Mouse (Mus musculus): ENCODE measurements at regions not wholly inside any gene's neighbourhood (a gene's known extent, or its start where the extent isn't known, plus 50 kb on each side); places are given as distances from the start of the nearest gene placed in this dataset.
"Not testable (repeated sequence)": the region's sequence is repeated elsewhere in the genome, so short reads cannot be mapped to it uniquely, and the experiment has no call there.

DNA sequence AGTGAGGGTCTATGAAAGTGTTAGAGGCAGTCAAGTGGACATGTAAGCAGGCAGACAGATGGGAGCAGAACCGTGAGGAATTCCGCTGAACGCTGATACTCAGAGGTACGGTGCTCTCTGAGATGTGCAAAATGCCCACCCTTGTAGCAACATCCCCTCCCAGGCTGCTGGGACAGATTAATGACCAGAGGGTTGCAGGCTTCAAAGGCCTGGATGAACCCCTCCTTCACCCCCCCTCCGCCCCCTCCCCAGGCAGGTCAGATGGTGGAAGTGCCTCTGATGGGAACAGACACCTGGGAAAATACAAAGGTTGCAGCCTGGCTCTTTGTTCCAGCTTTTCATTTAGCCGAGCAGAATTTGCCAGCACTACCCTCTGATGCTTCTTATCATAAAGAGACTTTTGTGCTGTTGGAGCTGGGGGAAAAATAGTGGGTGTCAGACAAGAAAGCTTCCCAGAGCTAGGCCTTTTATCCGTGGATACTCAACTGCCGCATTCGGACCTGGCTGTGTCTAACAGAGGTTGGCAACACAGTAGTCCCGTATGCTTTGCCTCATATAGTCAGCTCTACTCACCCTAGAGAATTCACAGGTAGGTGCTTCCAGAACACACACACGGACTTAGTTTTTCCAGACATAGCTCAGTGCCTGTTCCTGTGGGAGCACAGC, 111.2 kb upstream of the Ranbp3l start:
- no peaks in the 10 kb centered on the region for H3K27me3 ChIP-seq (replicated peaks)
- H3K4me3 ChIP-seq, result no peak overlapping the region
- H3K9ac ChIP-seq, result no peak overlapping the region
- no peak overlapping the region for H3K4me2 ChIP-seq
- no peaks in the 10 kb centered on the region for H3K4me1 ChIP-seq
- H3K9me3 ChIP-seq (replicated peaks), result no peaks in the 10 kb centered on the region; the same call in 1 of the 2 replicates
- H3K27ac ChIP-seq, result no peak overlapping the region
- WGBS (ENCODE audit: insufficient replicate concordance), result 71% methylated on average over 11 of the region's 11 CpGs
- no peaks in the 10 kb centered on the region for H3K36me3 ChIP-seq
- ATAC-seq, result no peak

DNA sequence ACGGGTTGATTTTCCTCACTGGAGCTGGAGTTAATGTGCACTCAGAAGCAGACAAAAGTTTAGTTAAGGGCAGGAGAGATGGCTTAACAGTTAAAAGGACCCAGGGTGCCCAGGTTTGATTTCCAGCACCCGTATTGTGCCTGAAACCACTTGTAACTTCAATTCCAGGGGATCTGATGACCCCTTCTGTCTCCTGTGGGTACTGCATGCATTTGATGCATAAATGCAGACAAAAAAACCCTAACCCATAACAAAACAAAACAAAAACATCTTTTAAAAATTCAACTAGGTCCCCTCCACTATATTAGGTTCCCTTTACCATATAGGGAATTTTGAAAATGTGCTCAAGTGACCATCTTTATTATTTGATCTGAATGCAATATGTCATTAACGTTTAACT, 112.2 kb upstream of the Ranbp3l start:
- no peak for ATAC-seq
- H3K9me3 ChIP-seq (replicated peaks), result no peaks in the 10 kb centered on the region; the same call in 1 of the 2 replicates

GRCm38 (mm10) chr15:8854336-8854735, 113.4 kb upstream of the Ranbp3l start:
- no peaks in the 10 kb centered on the region; the same call in 1 of the 2 replicates for H3K9me3 ChIP-seq (replicated peaks)
- no peaks in the 10 kb centered on the region for H3K4me1 ChIP-seq
- H3K4me2 ChIP-seq, result no peak overlapping the region
- H3K36me3 ChIP-seq, result no peaks in the 10 kb centered on the region
- ATAC-seq, result no peak
- no peak overlapping the region for H3K9ac ChIP-seq
- WGBS (ENCODE audit: insufficient replicate concordance), result 77% methylated on average over 7 of the region's 7 CpGs
- H3K27ac ChIP-seq, result no peak overlapping the region
- H3K27me3 ChIP-seq (replicated peaks), result no peaks in the 10 kb centered on the region
- H3K4me3 ChIP-seq, result no peak overlapping the region

More for the DNA sequence above, 112.2 kb upstream of the Ranbp3l start:
- H3K4me1 ChIP-seq, result no peaks in the 10 kb centered on the region
- H3K9ac ChIP-seq, result no peak overlapping the region
- H3K4me3 ChIP-seq, result no peak overlapping the region
- no peaks in the 10 kb centered on the region for H3K36me3 ChIP-seq
- no peak overlapping the region for H3K4me2 ChIP-seq
- no peaks in the 10 kb centered on the region for H3K27me3 ChIP-seq (replicated peaks)
- 81% methylated on average over 3 of the region's 3 CpGs for WGBS (ENCODE audit: insufficient replicate concordance)
- no peak overlapping the region for H3K27ac ChIP-seq

DNA sequence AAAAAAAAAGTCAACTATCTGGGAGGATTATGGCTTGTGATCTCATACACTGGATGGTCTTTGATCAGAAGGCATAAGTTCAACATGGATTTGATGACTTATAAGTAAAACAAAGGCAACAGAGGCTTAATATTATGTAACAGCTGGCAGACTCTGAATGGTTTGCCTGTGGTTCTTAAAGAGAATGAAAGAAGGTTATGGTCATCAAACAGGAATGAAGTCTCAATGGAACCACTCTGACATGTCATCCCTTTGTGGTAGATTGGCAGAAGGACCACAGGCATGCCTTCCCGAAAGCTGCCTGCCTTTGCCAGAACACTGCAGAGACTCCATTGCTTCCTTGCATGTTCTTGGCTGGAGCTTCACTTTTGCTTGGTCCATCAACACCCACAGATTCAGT, 116.8 kb upstream of the Ranbp3l start:
- H3K4me2 ChIP-seq, result no peak overlapping the region
- H3K27me3 ChIP-seq (replicated peaks), result no peaks in the 10 kb centered on the region
- H3K9me3 ChIP-seq (replicated peaks), result no peaks in the 10 kb centered on the region; the same call in 1 of the 2 replicates
- no peak overlapping the region for H3K9ac ChIP-seq
- H3K36me3 ChIP-seq, result no peaks in the 10 kb centered on the region
- no peak overlapping the region for H3K27ac ChIP-seq
- ATAC-seq, result no peak
- 81% methylated on average over 1 of the region's 1 CpGs for WGBS (ENCODE audit: insufficient replicate concordance)
- H3K4me3 ChIP-seq, result no peak overlapping the region
- H3K4me1 ChIP-seq, result no peaks in the 10 kb centered on the region

- Histone ChIP-seq H3K9me3 (replicated peaks) (no peaks in the 10 kb centered on the region), H3K27ac (no peak overlapping the region), H3K27me3 (replicated peaks) (no peaks in the 10 kb centered on the region), H3K36me3 (no peaks in the 10 kb centered on the region), H3K4me2 (no peak overlapping the region), H3K4me1 (no peaks in the 10 kb centered on the region), H3K4me3 (no peak overlapping the region), H3K9ac (no peak overlapping the region)
- no peak for ATAC-seq
- 62% methylated on average over 5 of the region's 5 CpGs for WGBS (ENCODE audit: insufficient replicate concordance)
These were observed 118.3 kb upstream of the Ranbp3l start for GRCm38 (mm10) chr15:8849413-8849812.

- H3K4me3 ChIP-seq, result no peak overlapping the region
- H3K27ac ChIP-seq, result no peak overlapping the region
- no peak overlapping the region for H3K4me2 ChIP-seq
- H3K9me3 ChIP-seq (replicated peaks), result no peaks in the 10 kb centered on the region
- no peaks in the 10 kb centered on the region for H3K4me1 ChIP-seq
- ATAC-seq, result no peak
- WGBS (ENCODE audit: insufficient replicate concordance), result 35% methylated on average over 9 of the region's 9 CpGs
- H3K27me3 ChIP-seq (replicated peaks), result no peaks in the 10 kb centered on the region
- no peaks in the 10 kb centered on the region for H3K36me3 ChIP-seq
- H3K9ac ChIP-seq, result no peak overlapping the region
These were observed 125.6 kb upstream of the Ranbp3l start for GRCm38 (mm10) chr15:8842129-8842528.

DNA sequence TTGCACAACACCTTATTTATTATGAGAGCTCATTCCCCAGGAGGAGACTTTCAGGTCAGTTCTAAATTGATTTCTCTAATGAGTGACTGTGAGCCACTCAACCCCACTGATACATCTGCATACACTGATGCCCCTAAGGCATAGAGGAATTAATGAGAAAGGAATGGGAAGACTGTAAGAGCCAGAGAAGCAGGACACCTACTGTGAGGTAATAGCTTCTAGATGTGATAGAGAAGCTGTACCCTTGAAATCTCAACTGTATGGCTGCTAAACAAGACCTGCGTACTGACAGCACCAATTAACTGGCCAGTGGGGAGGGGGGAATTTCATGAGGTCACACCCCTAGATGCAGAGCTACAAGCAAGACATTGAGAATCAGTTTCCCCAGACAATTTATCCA, 128.3 kb upstream of the Ranbp3l start:
- Histone ChIP-seq H3K4me1 (no peaks in the 10 kb centered on the region), H3K4me2 (no peak overlapping the region), H3K27me3 (replicated peaks) (no peaks in the 10 kb centered on the region), H3K9me3 (replicated peaks) (no peaks in the 10 kb centered on the region), H3K4me3 (no peak overlapping the region), H3K36me3 (no peaks in the 10 kb centered on the region), H3K27ac (no peak overlapping the region), H3K9ac (no peak overlapping the region)
- WGBS (ENCODE audit: insufficient replicate concordance), result 75% methylated on average over 1 of the region's 1 CpGs
- ATAC-seq, result no peak

- ATAC-seq, result no peak
- Histone ChIP-seq H3K4me2 (no peak overlapping the region), H3K9me3 (replicated peaks) (no peaks in the 10 kb centered on the region), H3K4me1 (no peaks in the 10 kb centered on the region), H3K27ac (no peak overlapping the region), H3K27me3 (replicated peaks) (no peaks in the 10 kb centered on the region), H3K36me3 (no peaks in the 10 kb centered on the region), H3K9ac (no peak overlapping the region), H3K4me3 (no peak overlapping the region)
- 81% methylated on average over 4 of the region's 4 CpGs for WGBS (ENCODE audit: insufficient replicate concordance)
These were observed 123.6 kb upstream of the Slc1a3 start for GRCm38 (mm10) chr15:8834151-8834550.

- no peak overlapping the region for H3K9ac ChIP-seq
- no peaks in the 10 kb centered on the region for H3K4me1 ChIP-seq
- WGBS (ENCODE audit: insufficient replicate concordance), result 70% methylated on average over 1 of the region's 1 CpGs
- H3K27me3 ChIP-seq (replicated peaks), result no peaks in the 10 kb centered on the region
- H3K27ac ChIP-seq, result no peak overlapping the region
- no peak overlapping the region for H3K4me2 ChIP-seq
- H3K36me3 ChIP-seq, result no peaks in the 10 kb centered on the region
- ATAC-seq, result no peak
- no peaks in the 10 kb centered on the region for H3K9me3 ChIP-seq (replicated peaks)
- no peak overlapping the region for H3K4me3 ChIP-seq
These were observed 122.4 kb upstream of the Slc1a3 start for GRCm38 (mm10) chr15:8832970-8833369.

DNA sequence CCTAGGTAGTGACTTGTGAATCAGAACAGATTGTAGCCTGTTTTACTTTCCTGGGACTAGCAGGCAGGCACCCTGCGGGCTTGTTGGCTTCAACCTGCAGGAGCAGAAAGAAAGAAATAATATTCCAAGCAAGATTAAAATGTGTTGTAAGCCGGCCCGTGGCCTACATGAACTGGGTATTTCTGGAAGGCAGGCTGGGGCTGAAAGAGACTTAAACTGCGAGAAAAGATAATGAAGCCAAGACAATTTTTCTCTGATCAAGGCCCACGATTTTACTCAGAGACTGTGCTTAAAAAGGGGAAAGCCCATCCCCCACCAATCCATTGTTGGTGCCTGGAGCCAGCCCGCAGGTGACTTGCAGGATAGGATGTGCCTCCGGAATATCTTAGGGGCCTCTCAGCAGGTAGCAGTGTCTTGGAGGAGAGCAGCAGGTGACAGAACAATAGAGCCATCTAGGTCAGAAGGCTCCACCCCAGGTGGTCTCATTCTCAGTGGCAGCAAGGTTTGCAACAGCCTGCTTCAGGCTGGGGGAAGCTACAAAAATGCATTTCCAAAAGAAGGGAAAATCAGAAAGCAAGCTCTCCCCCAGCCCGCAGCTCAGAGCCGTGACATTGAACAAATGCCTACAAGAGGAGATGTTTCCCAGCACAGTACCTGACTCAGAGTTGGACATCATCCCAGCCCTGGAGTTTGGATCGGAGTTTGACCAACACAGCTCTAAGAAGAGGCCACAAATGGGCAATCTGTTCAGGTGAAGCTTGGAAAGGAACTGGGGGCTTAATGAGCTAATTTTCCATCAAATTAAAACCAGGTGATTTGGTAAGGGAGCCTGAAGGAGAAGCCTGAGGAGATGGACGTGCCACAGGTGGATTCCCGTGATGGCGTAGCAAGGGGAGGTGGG, 121.4 kb upstream of the Slc1a3 start:
- Histone ChIP-seq H3K9me3 (replicated peaks) (no peaks in the 10 kb centered on the region), H3K4me3 (no peak overlapping the region), H3K4me2 (no peak overlapping the region), H3K4me1 (no peaks in the 10 kb centered on the region), H3K27me3 (replicated peaks) (no peaks in the 10 kb centered on the region), H3K36me3 (no peaks in the 10 kb centered on the region), H3K9ac (no peak overlapping the region), H3K27ac (no peak overlapping the region)
- no peak for ATAC-seq
- WGBS (ENCODE audit: insufficient replicate concordance), result 55% methylated on average over 13 of the region's 13 CpGs

DNA sequence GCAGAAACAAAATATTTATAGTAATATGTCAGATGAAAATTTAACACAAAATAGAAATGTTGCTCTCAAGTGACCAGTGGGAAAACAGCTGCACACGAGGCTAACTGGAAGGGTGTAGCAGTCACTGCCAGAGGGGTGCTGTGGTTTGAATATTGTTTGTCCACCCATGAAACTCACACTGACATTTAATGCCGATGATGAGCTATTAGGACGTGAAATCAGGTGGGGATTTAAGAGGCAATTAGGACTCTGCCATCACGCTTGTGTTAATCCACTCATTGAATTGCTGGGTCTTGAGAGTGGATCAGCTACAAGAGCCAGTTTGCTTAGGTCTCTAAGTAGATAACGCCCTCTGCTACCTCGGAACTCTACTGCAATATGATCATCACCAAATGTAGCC, 114.3 kb upstream of the Slc1a3 start:
- Histone ChIP-seq H3K9ac (no peak overlapping the region), H3K4me1 (no peaks in the 10 kb centered on the region), H3K9me3 (replicated peaks) (no peaks in the 10 kb centered on the region), H3K27ac (no peak overlapping the region), H3K27me3 (replicated peaks) (no peaks in the 10 kb centered on the region), H3K4me2 (no peak overlapping the region), H3K4me3 (no peak overlapping the region), H3K36me3 (no peaks in the 10 kb centered on the region)
- 65% methylated on average over 6 of the region's 6 CpGs for WGBS (ENCODE audit: insufficient replicate concordance)
- ATAC-seq, result no peak

GRCm38 (mm10) chr15:8822795-8823194, 112.2 kb upstream of the Slc1a3 start:
- not testable (repeated sequence) for H3K4me1 ChIP-seq; H3K27me3 ChIP-seq (replicated peaks); H3K9ac ChIP-seq; H3K4me3 ChIP-seq; H3K27ac ChIP-seq; ATAC-seq; H3K4me2 ChIP-seq; H3K36me3 ChIP-seq; H3K9me3 ChIP-seq (replicated peaks)
- 76% methylated on average over 3 of the region's 8 CpGs for WGBS (ENCODE audit: insufficient replicate concordance)

Data from liver, embryonic 12.5 days (tissue).